Mouse (Mus musculus) intestine, postnatal 0 days (tissue): ENCODE measurements around the gene Uqcc3. TPM values are rescaled to one million over a fixed set of nuclear protein-coding genes. Genes with fewer than 3 reads are reported as not detected.

Experiments
- ATAC-seq: fragments of 200-750 bp; cut with Nextera tagmentation; 2 replicates; pipeline ENCODE4 v1.8.0; 2017; ENCODE audit warnings: mild to moderate bottlenecking, moderate TSS enrichment, moderate library complexity
- H3K27ac ChIP-seq: fragments of 300-500 bp; sonication (generic); 2 replicates; pipeline ENCODE4 v1.5.1; 2014; ENCODE audit warnings: mild to moderate bottlenecking, low read depth, low read length, moderate library complexity
- H3K27me3 ChIP-seq: fragments of 300-500 bp; sonication (generic); replicated peaks from 2 replicates; pipeline ENCODE4 v1.6.1; 2014; ENCODE audit warnings: low read length, mixed read lengths; ENCODE audit not compliant: control insufficient read depth, insufficient read depth
- H3K36me3 ChIP-seq: fragments of 300-500 bp; sonication (generic); 2 replicates; pipeline ENCODE4 v1.6.1; 2014; ENCODE audit warnings: mild to moderate bottlenecking, moderate library complexity; ENCODE audit not compliant: control insufficient read depth, insufficient read depth
- H3K4me1 ChIP-seq: fragments of 300-500 bp; sonication (generic); replicated peaks from 2 replicates; pipeline ENCODE4 v1.6.1; 2014; ENCODE audit warnings: antibody characterized with exemption, low read length, mixed read lengths; ENCODE audit not compliant: control insufficient read depth, insufficient read depth
- H3K4me2 ChIP-seq: fragments of 300-500 bp; sonication (generic); replicated peaks from 2 replicates; pipeline ENCODE4 v1.6.1; 2014; ENCODE audit warnings: low read depth, mild to moderate bottlenecking, moderate library complexity
- H3K4me3 ChIP-seq: fragments of 300-500 bp; sonication (generic); 2 replicates; pipeline ENCODE4 v1.5.1; 2014; ENCODE audit warnings: low read depth, low read length
- H3K9ac ChIP-seq: fragments of 300-500 bp; sonication (generic); 2 replicates; pipeline ENCODE4 v1.6.1; 2014; ENCODE audit warnings: mild to moderate bottlenecking, low read depth, low read length
- H3K9me3 ChIP-seq: fragments of 300-500 bp; sonication (generic); 2 replicates; pipeline ENCODE4 v1.6.1; 2016; ENCODE audit warnings: mixed run types; ENCODE audit not compliant: control insufficient read depth
- CTCF ChIP-seq: sonication (generic); IDR thresholded peaks from 2 replicates; pipeline ENCODE4 v1.5.1; 2016; ENCODE audit warnings: low read depth, mild to moderate bottlenecking, control low read depth, antibody characterized with exemption, moderate library complexity
- whole genome bisulfite sequencing: fragments of 180-500 bp; shearing (Covaris S2); extraction: QIAGEN DNeasy Blood & Tissue Kit; methylation state at CpG from one replicate; pipeline ENCODE4 v1.1.7; 2014; 5-methylcytosine and 5-hydroxymethylcytosine counted together
- polyA plus RNA-seq: library from polyadenylated mRNA; unstranded; fragments of >200 nt; fragmentation: Nextera tagmentation; extraction: Ambion mirVana; gene quantifications from 2 replicates; pipeline ENCODE4 v1.2.1, GENCODE M21; 2015

The Uqcc3 gene
- polyA plus RNA-seq, 1 experiment from 2014 or later, result 65.4 TPM

DNA sequence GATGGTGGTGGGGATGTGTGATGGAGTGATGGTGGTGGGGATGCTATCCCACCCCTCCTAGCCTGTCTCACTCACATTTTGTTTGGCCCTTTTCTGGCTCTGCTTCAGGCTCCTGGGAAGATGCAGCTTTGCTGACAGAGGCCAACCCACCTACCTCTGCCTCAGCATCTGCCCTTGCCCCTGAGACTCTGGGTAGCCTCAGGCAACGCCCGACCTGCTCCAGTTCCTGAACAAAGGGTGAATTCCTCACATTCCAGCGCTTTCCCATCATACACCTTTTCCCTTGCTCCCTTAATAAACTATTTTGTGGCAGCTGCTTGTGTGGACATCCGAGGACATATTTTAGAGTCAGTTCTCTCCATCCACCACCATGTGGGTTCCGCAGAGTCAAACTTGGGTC, 32.4 kb downstream of the Uqcc3 start:
- 64% methylated on average over 5 of the region's 5 CpGs for WGBS
- no peak for ATAC-seq
- H3K4me2 ChIP-seq, result no peak overlapping the region

DNA sequence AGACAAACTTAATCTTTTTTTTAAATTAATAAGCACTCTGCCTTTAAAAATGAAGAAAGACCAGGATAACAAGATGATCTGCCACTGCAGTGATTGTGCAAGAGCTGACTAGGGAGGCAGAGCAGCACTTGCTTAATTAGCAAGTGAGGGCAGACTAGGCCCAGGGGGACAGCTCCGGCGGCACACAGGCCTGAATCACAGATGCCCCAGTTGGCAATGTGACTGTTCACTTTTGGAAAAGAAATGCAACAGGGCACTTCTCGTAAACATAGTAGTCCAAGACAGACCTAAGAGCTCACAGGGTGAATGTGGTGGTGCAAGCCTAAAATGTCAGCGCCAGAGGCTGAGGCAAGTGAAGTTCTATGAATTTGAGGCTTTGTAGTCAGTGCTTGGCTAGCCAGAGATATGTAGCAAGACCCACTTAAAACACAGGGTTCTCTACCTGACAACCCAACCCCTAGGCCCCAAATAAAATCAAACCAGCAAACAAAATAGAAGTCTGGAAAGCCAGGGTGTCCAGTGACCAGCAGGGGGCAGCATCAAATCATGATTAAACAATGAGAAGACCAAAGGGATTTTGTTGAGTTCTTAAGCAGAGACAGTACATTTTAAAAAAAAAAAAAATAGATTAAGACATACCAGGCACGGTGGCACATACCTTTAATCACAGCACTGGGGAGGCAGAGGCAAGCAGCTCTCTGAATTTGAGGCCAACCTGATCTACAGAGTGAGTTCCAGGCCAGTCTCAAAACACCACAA, 36.2 kb downstream of the Uqcc3 start:
- 64% methylated on average over 5 of the region's 5 CpGs for WGBS
- Histone ChIP-seq H3K4me3 (no peak overlapping the region), H3K27me3 (no peaks in the 10 kb centered on the region), H3K4me1 (no peaks in the 10 kb centered on the region), H3K27ac (no peak overlapping the region), H3K4me2 (no peak overlapping the region), H3K9me3 (no peaks in the 10 kb centered on the region), H3K36me3 (peaks cover 23% of the 10 kb centered on the region), H3K9ac (no peak overlapping the region)
- TF ChIP-seq CTCF, result peak; percentile 76
- ATAC-seq, result no peak

More for the DNA sequence above, 32.4 kb downstream of the Uqcc3 start:
- no peaks in the 10 kb centered on the region for H3K27me3 ChIP-seq
- H3K36me3 ChIP-seq, result peaks cover 23% of the 10 kb centered on the region
- no peak overlapping the region for H3K9ac ChIP-seq
- no peak overlapping the region for H3K27ac ChIP-seq
- no peak overlapping the region for H3K4me3 ChIP-seq
- no peaks in the 10 kb centered on the region for H3K4me1 ChIP-seq
- TF ChIP-seq CTCF, result no peak
- H3K9me3 ChIP-seq, result no peaks in the 10 kb centered on the region

DNA sequence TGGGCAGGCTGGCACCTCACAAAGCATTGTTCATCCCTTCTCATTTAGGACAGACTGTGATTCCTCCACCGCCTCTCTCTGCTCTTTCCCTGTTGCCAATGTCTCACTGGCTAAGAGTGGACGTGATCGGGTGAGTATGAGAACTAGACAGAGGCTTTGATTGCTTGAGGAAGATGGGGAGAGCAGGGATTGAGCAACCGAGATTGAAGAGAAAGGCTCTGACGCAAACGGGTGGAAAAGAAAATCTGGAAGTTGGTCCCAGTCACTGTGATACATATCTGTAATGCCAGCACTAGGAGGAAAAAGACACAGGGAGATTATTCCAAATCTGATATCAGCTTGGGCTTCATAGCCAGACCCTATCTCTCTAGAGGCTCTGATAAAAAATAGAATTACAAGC, 37.8 kb downstream of the Uqcc3 start:
- Histone ChIP-seq H3K27ac (no peak overlapping the region), H3K4me1 (no peaks in the 10 kb centered on the region), H3K36me3 (peaks cover 23% of the 10 kb centered on the region), H3K9me3 (no peaks in the 10 kb centered on the region), H3K4me3 (no peak overlapping the region), H3K9ac (no peak overlapping the region), H3K27me3 (no peaks in the 10 kb centered on the region), H3K4me2 (no peak overlapping the region)
- ATAC-seq, result no peak
- 87% methylated on average over 6 of the region's 6 CpGs for WGBS
- TF ChIP-seq CTCF, result no peak

DNA sequence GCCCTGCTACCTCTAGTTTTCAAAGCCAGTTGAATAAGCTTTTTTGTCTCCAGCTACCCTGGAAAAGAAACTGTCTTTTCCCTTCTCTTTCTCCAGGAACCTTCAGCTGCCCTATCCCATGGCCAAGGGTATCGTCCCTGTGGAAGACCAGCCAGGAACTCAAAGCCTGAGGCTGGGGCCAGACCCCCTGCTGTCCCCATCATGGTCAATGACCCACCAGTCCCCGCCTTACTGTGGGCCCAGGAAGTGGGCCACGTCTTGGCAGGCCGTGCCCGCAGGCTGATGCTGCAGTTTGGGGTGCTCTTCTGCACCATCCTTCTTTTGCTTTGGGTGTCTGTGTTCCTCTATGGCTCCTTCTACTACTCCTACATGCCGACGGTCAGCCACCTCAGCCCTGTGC, 39.7 kb downstream of the Uqcc3 start:
- Histone ChIP-seq H3K27me3 (no peaks in the 10 kb centered on the region), H3K9me3 (no peaks in the 10 kb centered on the region), H3K4me1 (no peaks in the 10 kb centered on the region), H3K4me3 (peak overlapping the region; percentile 41; the same call in 1 of the 2 replicates), H3K4me2 (peak overlapping the region; percentile 66), H3K27ac (no peak overlapping the region), H3K36me3 (peaks cover 4% of the 10 kb centered on the region), H3K9ac (peak overlapping the region; percentile 60)
- 94% methylated on average over 7 of the region's 7 CpGs for WGBS
- no peak for TF ChIP-seq CTCF
- no peak for ATAC-seq

DNA sequence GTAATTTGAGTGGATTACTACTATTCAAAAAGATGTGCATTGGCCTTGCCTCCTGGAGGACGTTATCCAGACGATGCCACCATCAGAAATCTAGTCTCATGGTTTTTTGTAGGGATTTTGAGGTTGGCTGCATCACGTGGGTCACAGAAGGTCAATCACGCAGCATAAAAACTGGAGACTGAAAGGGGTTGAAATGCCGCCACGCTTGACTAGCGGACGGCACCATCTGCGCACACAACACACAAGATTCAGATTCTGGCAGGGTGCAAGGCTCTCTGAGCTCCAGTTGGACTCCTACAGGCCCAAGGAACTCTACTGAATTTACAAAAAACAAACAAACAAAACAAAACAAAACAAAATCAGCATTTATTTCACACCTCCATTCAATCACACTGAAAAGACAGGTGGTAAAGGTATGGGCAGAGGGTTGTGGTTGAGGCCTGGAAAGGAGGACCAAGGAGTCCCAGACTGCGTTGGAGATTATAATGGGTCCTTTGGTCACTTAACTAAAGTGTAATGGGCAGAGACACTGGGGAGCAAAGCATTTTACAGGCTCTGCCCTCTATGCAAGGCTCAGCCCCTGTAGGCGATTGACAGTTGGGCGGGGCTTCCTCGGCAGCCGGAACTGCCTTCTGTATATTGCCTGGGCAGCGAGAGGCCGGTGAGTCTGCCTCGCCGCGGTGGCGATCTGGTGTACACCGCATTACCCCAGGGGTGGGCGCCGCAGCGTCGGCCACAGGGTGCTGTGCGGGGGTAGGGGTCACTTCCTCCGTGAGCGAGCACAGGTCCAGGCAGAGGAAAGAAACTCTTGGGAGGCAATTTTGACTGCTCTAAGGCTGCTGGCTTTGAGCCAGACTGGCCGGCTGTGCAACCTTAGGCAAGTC, 40.6 kb downstream of the Uqcc3 start:
- peak overlapping the region; percentile 66 for H3K4me2 ChIP-seq
- ATAC-seq, result peak; percentile 60
- peak overlapping the region; percentile 41 for H3K4me3 ChIP-seq
- H3K9me3 ChIP-seq, result no peaks in the 10 kb centered on the region
- peak overlapping the region; percentile 60 for H3K9ac ChIP-seq
- 26% methylated on average over 29 of the region's 29 CpGs for WGBS
- H3K27ac ChIP-seq, result peak overlapping the region; percentile 21
- no peaks in the 10 kb centered on the region for H3K27me3 ChIP-seq
- H3K4me1 ChIP-seq, result no peaks in the 10 kb centered on the region
- no peak for TF ChIP-seq CTCF
- H3K36me3 ChIP-seq, result peaks cover 6% of the 10 kb centered on the region; the same call in 1 of the 2 replicates
